Mouse (Mus musculus) myocyte (in vitro differentiated cells): Measurements from ENCODE around the gene 0610010K14Rik. TPM values are rescaled to one million over a fixed set of nuclear protein-coding genes. Genes with fewer than 3 reads are reported as not detected.
A peak's percentile ranks its signal among the peaks of the same experiment; 100 is the strongest.

Experiments
- H3K27me3 ChIP-seq: one replicate; pipeline ENCODE4 v1.6.1; 2011; ENCODE audit not compliant: control insufficient read depth, insufficient read depth, insufficient read length
- H3K36me3 ChIP-seq: one replicate; pipeline ENCODE4 v1.6.1; 2011; ENCODE audit not compliant: control insufficient read depth, insufficient read depth
- H3K4me2 ChIP-seq: one replicate; pipeline ENCODE4 v1.6.1; 2011; ENCODE audit warnings: low read depth, control low read depth
- H3K4me3 ChIP-seq: one replicate; pipeline ENCODE4 v1.5.1; 2011; ENCODE audit warnings: mild to moderate bottlenecking, control low read depth, moderate library complexity
- H3K79me2 ChIP-seq: one replicate; pipeline ENCODE4 v1.6.1; 2011; ENCODE audit not compliant: control insufficient read depth, insufficient read depth
- H3ac ChIP-seq: one replicate; pipeline ENCODE4 v1.6.1; 2011; ENCODE audit not compliant: control insufficient read depth, insufficient read length
- CEBPB ChIP-seq: IDR thresholded peaks from 2 replicates; pipeline ENCODE4 v1.6.1; 2011; ENCODE audit warnings: mild to moderate bottlenecking, moderate library complexity; ENCODE audit not compliant: poor library complexity, insufficient read depth, severe bottlenecking
- E2F4 ChIP-seq: IDR thresholded peaks from one replicate; pipeline ENCODE4 v1.6.1; 2011; ENCODE audit warnings: mild to moderate bottlenecking, control low read depth, moderate library complexity; ENCODE audit not compliant: insufficient read depth
- MAX ChIP-seq: IDR thresholded peaks from one replicate; pipeline ENCODE4 v1.6.1; 2011; ENCODE audit warnings: low read depth, mild to moderate bottlenecking, control low read depth
- MYOD1 ChIP-seq, 3 experiments: IDR thresholded peaks; one replicate each; pipeline ENCODE4 v1.6.1; 2011; ENCODE audit warnings: control low read depth in 2 of 3, low read depth in 2 of 3, mild to moderate bottlenecking in 2 of 3, moderate library complexity in 1 of 3; ENCODE audit not compliant: insufficient read length in 2 of 3, control insufficient read depth in 1 of 3
- MYOG ChIP-seq, 3 experiments: IDR thresholded peaks; one replicate each; pipeline ENCODE4 v1.6.1; 2011; ENCODE audit warnings: control low read depth in 2 of 3, low read depth in 2 of 3, mild to moderate bottlenecking in 2 of 3; ENCODE audit not compliant: insufficient read length in 2 of 3, control insufficient read depth in 1 of 3, insufficient read depth in 1 of 3
- POLR2A ChIP-seq: IDR thresholded peaks from one replicate; pipeline ENCODE4 v1.6.1; 2011; ENCODE audit warnings: low read depth, mild to moderate bottlenecking, control low read depth, moderate library complexity; ENCODE audit not compliant: insufficient read length
- POLR2AphosphoS2 ChIP-seq: IDR thresholded peaks from one replicate; pipeline ENCODE4 v1.6.1; 2011; ENCODE audit warnings: low read depth, control low read depth; ENCODE audit not compliant: insufficient read length
- REST ChIP-seq: IDR thresholded peaks from one replicate; pipeline ENCODE4 v1.6.1; 2011; ENCODE audit warnings: mild to moderate bottlenecking, control low read depth, moderate library complexity; ENCODE audit not compliant: insufficient read depth, insufficient read length
- SRF ChIP-seq: IDR thresholded peaks from one replicate; pipeline ENCODE4 v1.6.1; 2011; ENCODE audit warnings: low read depth; ENCODE audit not compliant: control insufficient read depth, insufficient read length
- TCF12 ChIP-seq: IDR thresholded peaks from one replicate; pipeline ENCODE4 v1.6.1; 2011; ENCODE audit warnings: mild to moderate bottlenecking, control low read depth; ENCODE audit not compliant: poor library complexity, insufficient read depth, severe bottlenecking
- TCF3 ChIP-seq: IDR thresholded peaks from one replicate; pipeline ENCODE4 v1.6.1; 2011; ENCODE audit warnings: low read depth, control low read depth; ENCODE audit not compliant: insufficient read length
- USF1 ChIP-seq: IDR thresholded peaks from one replicate; pipeline ENCODE4 v1.6.1; 2011; ENCODE audit warnings: low read depth, mild to moderate bottlenecking, control low read depth, moderate library complexity
- polyA plus RNA-seq: library from polyadenylated mRNA; unstranded; fragments of >200 nt; fragmentation: generic; extraction: Trizol; gene quantifications from one replicate; pipeline ENCODE4 v1.2.1, GENCODE M21; 2012; ENCODE audit warnings: missing spikeins

0610010K14Rik gene
- polyA plus RNA-seq, 1 experiment = 75.5 TPM

- Histone ChIP-seq H3K4me3 (peak overlapping the region; percentile 60), H3K4me2 (peak overlapping the region; percentile 88), H3K79me2 (peaks cover 13% of the 10 kb centered on the region), H3K36me3 (no peaks in the 10 kb centered on the region), H3K27me3 (peaks cover 5% of the 10 kb centered on the region), H3ac (peak overlapping the region; percentile 4)
- TF ChIP-seq POLR2AphosphoS2 (peak; percentile 21), SRF (no peak)
Observed at GRCm38 (mm10) chr11:70238591-70239440, 1.1 kb upstream of the 0610010K14Rik start.

DNA sequence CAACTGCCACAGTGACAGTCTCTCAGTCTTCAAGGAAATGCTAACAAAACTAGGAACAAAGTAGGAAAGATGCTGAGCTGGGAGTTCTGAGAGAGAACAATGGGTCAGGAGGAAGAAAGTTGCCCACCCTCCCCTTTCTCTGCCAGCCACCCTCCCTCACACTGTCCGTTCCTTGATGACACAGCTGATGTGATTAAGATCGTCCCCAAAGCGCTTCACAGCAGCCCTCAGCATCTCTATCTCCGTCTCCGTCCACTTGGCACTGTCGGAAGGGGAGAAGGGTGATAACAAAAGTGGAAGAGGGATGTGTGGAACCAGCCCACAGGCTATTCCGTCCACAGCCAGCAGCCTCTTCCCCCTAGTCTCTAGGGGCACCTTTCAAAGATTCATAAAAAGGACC is 997 bp downstream of the 0610010K14Rik start:
- no peak for TF ChIP-seq MYOD1 (IDR thresholded peaks at IDR 0.05; ENCODE audit: control insufficient read depth in 1 of 3, insufficient read length in 2 of 3, low read depth in 2 of 3)
- TF ChIP-seq SRF = no peak
- no peak for TF ChIP-seq TCF3
- no peak for TF ChIP-seq TCF12
- no peak for TF ChIP-seq CEBPB
- no peak for TF ChIP-seq E2F4
- TF ChIP-seq POLR2A = no peak
- no peak for TF ChIP-seq MYOG (IDR thresholded peaks at IDR 0.05; ENCODE audit: control insufficient read depth in 1 of 3, insufficient read depth in 1 of 3, insufficient read length in 2 of 3, low read depth in 2 of 3)
- no peak for TF ChIP-seq REST
- no peak for TF ChIP-seq MAX
- no peak for TF ChIP-seq POLR2AphosphoS2
- no peak for TF ChIP-seq USF1
- H3K4me3 ChIP-seq = peak overlapping the region; percentile 60
- H3K4me2 ChIP-seq = peak overlapping the region; percentile 94
- H3K36me3 ChIP-seq = no peaks in the 10 kb centered on the region
- H3ac ChIP-seq = peak overlapping the region; percentile 4
- peaks cover 13% of the 10 kb centered on the region for H3K79me2 ChIP-seq
- no peaks in the 10 kb centered on the region for H3K27me3 ChIP-seq

DNA sequence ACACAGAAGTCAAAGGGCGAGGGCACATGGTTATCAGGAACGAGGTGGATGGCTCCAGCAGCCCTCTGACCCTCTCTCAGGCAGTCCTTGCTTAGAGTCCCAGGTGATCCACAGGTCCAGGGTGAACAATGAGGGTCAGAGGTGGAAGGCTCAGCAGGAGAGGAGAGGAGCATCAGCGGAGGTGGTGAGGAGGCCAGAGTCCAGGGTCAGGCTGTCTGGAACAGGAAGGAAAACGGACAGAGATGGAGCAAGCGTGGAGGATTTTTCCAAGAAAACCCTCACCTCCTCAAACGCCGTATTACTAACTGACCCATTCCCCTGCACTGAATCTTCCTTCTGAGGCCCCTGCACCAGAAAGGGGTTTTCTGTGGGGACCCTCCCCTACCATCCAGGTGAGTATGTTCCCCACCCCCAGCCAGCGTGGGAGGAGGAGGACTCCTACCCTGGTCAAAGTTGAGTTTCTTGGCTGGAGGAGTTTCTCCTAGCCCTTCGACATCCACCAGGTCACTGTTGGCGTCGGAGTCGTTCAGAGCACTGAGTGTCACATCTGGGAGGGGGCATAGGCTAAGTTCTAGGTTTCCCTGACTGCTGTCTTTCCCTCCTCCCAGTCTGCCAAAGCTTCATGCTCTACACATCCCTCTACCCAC is 2.3 kb downstream of the 0610010K14Rik start:
- Histone ChIP-seq H3K4me3 (no peak overlapping the region), H3K4me2 (no peak overlapping the region), H3K36me3 (no peaks in the 10 kb centered on the region), H3ac (no peak overlapping the region), H3K79me2 (peaks cover 13% of the 10 kb centered on the region), H3K27me3 (no peaks in the 10 kb centered on the region)
- TF ChIP-seq REST = no peak
- TF ChIP-seq TCF3 = no peak
- no peak for TF ChIP-seq CEBPB
- no peak for TF ChIP-seq MAX
- TF ChIP-seq E2F4 = no peak
- no peak for TF ChIP-seq POLR2AphosphoS2

DNA sequence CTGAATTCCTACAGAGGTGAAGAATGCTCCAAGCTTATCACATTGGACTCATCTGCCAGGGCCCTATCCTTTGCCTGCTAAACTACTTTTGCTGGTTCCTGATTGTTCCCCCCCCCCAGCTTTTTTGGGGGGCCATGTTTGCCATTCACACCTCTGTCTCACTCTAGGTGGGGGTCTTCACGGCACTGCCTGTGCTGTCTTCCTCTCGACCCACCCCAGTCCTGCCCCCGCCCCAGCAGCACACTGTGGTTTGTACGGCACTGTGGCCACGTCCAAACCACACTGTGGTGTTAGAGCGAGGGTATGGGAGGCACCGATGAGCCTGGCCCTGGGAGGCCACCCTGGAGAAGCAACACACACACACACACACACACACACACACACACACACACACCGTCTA is 3.2 kb downstream of the 0610010K14Rik start:
- TF ChIP-seq MAX (no peak), TCF12 (no peak), POLR2A (no peak), TCF3 (no peak), E2F4 (no peak), CEBPB (no peak), USF1 (no peak), MYOG (IDR thresholded peaks at IDR 0.05; ENCODE audit: control insufficient read depth in 1 of 3, insufficient read depth in 1 of 3, insufficient read length in 2 of 3, low read depth in 2 of 3) (no peak), SRF (no peak), MYOD1 (IDR thresholded peaks at IDR 0.05; ENCODE audit: control insufficient read depth in 1 of 3, insufficient read length in 2 of 3, low read depth in 2 of 3) (no peak), REST (no peak), POLR2AphosphoS2 (no peak)
- Histone ChIP-seq H3K79me2 (peaks cover 12% of the 10 kb centered on the region), H3K4me3 (no peak overlapping the region), H3K27me3 (no peaks in the 10 kb centered on the region), H3K4me2 (no peak overlapping the region), H3K36me3 (no peaks in the 10 kb centered on the region), H3ac (no peak overlapping the region)

DNA sequence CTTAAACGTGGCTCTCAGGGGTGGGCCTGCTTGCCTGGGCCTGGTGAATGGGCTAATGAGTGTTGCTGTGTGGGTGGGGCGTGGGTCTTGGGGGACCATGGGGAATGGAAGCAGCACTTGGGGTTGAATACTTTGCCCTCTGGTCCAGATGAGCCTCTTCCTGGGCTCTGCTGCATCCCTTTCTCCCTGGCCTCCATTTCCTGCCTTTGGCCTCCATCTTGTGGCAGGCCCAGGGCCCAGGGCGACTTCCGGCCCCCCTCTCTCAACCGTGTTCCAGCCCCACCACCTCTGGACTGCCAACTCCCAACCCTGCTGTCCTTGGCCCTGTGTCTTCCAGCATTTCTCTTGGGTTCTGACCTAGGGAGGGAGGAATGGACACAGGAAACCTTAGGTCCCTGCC is 3.7 kb downstream of the 0610010K14Rik start:
- H3ac ChIP-seq = no peak overlapping the region
- TF ChIP-seq TCF3 (no peak), POLR2A (no peak), TCF12 (no peak), MAX (no peak), REST (no peak), MYOG (IDR thresholded peaks at IDR 0.05; ENCODE audit: control insufficient read depth in 1 of 3, insufficient read depth in 1 of 3, insufficient read length in 2 of 3, low read depth in 2 of 3) (no peak), USF1 (no peak), E2F4 (no peak), CEBPB (no peak), POLR2AphosphoS2 (no peak), SRF (no peak), MYOD1 (IDR thresholded peaks at IDR 0.05; ENCODE audit: control insufficient read depth in 1 of 3, insufficient read length in 2 of 3, low read depth in 2 of 3) (no peak)
- H3K4me3 ChIP-seq = no peak overlapping the region
- peaks cover 7% of the 10 kb centered on the region for H3K79me2 ChIP-seq
- H3K4me2 ChIP-seq = peak overlapping the region; percentile 81
- no peaks in the 10 kb centered on the region for H3K27me3 ChIP-seq
- no peaks in the 10 kb centered on the region for H3K36me3 ChIP-seq
